Mouse (Mus musculus) olfactory bulb, adult 2 months (tissue): ENCODE results near the gene Ccdc54. TPM values are rescaled to one million over a fixed set of nuclear protein-coding genes. Genes with fewer than 3 reads are reported as not detected.

ENCODE experiments used
- H3K27ac ChIP-seq: fragments of 200-500 bp; 2 replicates; pipeline ENCODE4 v1.5.1; 2012; ENCODE audit warnings: low read depth, low read length; ENCODE audit not compliant: insufficient read depth
- H3K4me1 ChIP-seq: fragments of 200-500 bp; 2 replicates; pipeline ENCODE4 v1.6.1; 2012; ENCODE audit warnings: low read length; ENCODE audit not compliant: control insufficient read depth, insufficient read depth
- H3K4me3 ChIP-seq: fragments of 200-500 bp; 2 replicates; pipeline ENCODE4 v1.5.1; 2012; ENCODE audit warnings: mild to moderate bottlenecking, low read depth, low read length, moderate library complexity; ENCODE audit not compliant: insufficient read depth
- CTCF ChIP-seq: fragments of 200-500 bp; IDR thresholded peaks from 2 replicates; pipeline ENCODE4 v1.5.1; 2012; ENCODE audit warnings: low read depth, mild to moderate bottlenecking, low read length, moderate library complexity; ENCODE audit not compliant: insufficient read depth
- POLR2A ChIP-seq: fragments of 200-500 bp; IDR thresholded peaks from 2 replicates; pipeline ENCODE4 v1.6.1; 2012; ENCODE audit warnings: mild to moderate bottlenecking, low read depth, low read length, moderate library complexity; ENCODE audit not compliant: insufficient read depth
- WGBS: fragments of 180-500 bp; shearing (Covaris S2); methylation state at CpG from one replicate; pipeline ENCODE4 v1.1.7; 2018; 5-methylcytosine and 5-hydroxymethylcytosine counted together
- polyA plus RNA-seq: library from polyadenylated mRNA; stranded (reverse); fragments of >200 nt; gene quantifications from 2 replicates; pipeline ENCODE4 v1.2.4, GENCODE M21; 2012; ENCODE audit warnings: low replicate concordance; ENCODE audit not compliant: missing spikeins, insufficient read depth, insufficient read length

The Ccdc54 gene
- not detected in 2 replicates for polyA plus RNA-seq

DNA sequence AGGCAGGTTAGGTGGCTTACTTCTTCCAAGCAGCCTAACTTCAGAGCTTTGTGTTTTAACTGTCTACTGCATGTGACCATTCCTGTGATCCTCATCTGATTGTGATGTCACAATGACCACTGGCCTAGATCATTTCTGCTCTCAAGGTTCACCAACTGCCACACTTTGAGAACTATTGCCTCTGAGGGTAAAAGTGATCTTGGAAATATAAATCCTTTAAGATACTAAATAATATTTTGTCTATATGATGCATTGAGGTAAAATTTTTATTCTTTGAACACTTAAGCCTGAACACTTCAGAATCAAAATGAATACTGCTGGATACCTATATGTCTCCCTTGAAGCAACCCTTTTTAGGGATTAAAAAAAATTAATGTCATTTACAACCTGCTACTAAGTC lies at the start of gene Ccdc54:
Ccdc54 (minus strand) TSS at position 101 of the 400 bp plus-strand sequence.
- Histone ChIP-seq H3K4me3 (no peak within 1 kb of the TSS), H3K4me1 (0 out of 2 replicates have a peak, but pooled peaks cover 2% of the 10 kb centered on the region), H3K27ac (no peak within 1 kb of the TSS)
- TF ChIP-seq CTCF: no peak
- no peak for TF ChIP-seq POLR2A

DNA sequence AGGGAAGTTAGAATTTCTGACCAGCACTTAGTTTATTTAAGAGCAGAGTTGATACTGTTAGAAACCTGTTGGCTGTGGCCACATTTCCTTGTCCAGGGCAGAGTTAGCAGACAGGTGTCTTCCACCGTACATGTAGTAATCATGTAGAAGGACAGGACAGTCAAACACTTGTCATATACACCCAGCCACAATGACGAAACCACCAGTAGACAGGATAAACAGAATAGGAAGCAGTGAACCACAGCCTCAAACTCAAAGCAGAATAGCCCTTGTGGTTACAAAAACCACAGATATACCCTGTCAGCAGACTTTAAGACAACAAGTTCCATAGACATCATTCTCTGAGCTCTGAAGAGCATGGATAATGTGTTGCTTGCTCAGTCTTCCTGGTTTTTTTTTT lies 41.6 kb upstream of the Ccdc54 start:
- TF ChIP-seq POLR2A (no peak), CTCF (no peak)
- no peaks in the 10 kb centered on the region for H3K4me1 ChIP-seq
- H3K27ac ChIP-seq: no peak overlapping the region
- no peak overlapping the region for H3K4me3 ChIP-seq
- WGBS: 96% methylated on average over 2 of the region's 2 CpGs

DNA sequence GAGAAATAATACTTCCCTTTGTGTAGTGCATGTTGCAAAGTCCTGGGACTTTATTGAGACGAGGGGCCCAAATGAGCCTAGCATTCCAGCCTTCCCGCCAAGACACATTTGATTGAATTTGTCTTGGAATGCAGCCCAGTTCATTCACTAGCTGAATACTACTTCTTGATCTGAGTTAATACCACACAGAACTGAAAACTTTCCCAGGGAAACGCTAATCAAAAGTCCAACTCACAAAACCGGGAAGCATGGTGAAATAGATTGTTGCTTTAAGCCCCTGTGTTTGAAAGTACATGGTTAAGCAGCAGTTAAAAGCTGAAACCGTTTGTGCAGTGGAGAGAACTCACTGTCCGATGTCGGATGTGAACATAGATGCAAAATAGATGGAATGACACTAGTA lies 24.6 kb upstream of the Ccdc54 start:
- 29% methylated on average over 7 of the region's 7 CpGs for WGBS
- Histone ChIP-seq H3K27ac (no peak overlapping the region), H3K4me3 (no peak overlapping the region), H3K4me1 (no peaks in the 10 kb centered on the region)
- TF ChIP-seq CTCF (no peak), POLR2A (no peak)

DNA sequence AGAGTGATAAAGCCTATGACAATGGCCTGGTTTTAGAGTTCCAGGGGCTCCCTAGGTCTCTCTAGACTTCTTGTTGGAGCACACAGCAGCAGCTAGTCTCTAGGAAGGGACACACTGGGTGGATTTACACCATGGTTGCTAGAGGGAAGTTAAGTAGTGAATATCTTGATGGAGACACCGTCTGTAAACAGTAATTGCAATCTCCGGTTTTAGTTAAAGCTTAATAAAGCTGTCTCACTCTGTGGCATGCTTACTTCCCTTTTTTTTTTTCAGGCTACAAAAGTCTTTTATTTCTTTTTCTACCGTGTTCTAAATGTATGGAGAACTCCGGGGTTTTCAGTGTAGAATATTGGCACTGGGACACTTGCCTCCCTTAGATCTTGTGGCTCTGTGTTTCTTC lies 22.0 kb upstream of the Ccdc54 start:
- TF ChIP-seq POLR2A (no peak), CTCF (no peak)

DNA sequence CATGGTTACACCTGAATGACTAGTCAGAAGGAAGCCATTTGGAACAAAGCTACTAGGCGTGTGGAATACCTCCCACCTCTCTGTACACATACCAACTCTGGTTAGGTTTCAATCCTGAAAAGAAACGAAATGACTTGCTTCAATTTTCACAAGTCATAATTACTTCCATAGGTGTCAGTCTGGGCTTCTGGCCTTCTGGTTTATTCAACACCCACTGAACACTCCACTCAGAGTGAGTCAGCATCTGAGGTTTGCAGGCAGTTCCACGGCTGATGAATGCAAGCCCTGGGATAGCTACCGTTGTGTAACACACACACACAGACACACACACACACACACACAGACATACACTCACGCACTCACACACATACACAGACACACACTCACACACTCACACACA lies 19.6 kb upstream of the Ccdc54 start:
- no peak for TF ChIP-seq CTCF
- TF ChIP-seq POLR2A: no peak
- WGBS: 67% methylated on average over 5 of the region's 5 CpGs
- H3K4me1 ChIP-seq: no peaks in the 10 kb centered on the region
- no peak overlapping the region for H3K27ac ChIP-seq
- H3K4me3 ChIP-seq: no peak overlapping the region

More for the DNA sequence above, 22.0 kb upstream of the Ccdc54 start:
- no peaks in the 10 kb centered on the region for H3K4me1 ChIP-seq
- no peak overlapping the region for H3K27ac ChIP-seq
- WGBS: 31% methylated on average over 4 of the region's 4 CpGs
- H3K4me3 ChIP-seq: no peak overlapping the region

DNA sequence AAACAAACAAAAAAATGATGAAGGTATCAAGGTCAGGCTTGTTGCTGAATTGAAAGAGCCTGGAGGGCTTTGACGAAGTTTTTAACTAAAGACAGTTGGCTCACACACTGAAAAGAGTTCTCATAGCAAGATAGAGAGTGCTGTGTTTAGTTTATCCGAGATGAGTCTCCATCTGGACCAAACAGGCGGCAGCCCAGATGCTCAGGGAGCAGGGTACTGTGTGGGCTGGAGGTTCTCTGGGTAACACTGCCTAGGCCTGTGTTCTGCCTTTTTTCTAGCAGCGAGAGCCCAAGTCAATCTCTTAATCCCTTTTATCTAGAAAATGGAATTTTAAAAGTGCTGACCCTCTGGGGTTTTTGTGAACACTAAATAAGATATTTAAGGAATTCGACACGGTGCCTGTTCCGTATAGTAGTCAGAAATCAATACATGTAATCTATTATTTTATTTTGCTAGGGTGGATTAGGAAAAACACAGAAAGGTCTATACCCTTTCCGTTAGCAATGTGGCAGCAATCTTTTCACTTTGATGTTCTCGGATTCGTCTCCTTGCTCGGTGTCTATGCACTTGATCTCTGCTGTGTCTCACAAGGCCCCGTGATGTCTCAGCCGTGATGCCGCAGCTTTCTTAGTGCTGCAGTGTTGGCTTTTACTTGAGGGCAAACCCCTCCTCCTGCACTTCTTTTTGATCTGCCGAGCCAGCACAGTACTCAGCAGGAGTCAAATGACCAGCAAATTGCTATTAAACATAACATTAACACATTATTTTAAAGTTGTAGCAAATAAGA lies 17.0 kb upstream of the Ccdc54 start:
- Histone ChIP-seq H3K4me3 (no peak overlapping the region), H3K27ac (no peak overlapping the region), H3K4me1 (no peaks in the 10 kb centered on the region)
- WGBS: 80% methylated on average over 15 of the region's 15 CpGs
- TF ChIP-seq CTCF: no peak
- TF ChIP-seq POLR2A: no peak

DNA sequence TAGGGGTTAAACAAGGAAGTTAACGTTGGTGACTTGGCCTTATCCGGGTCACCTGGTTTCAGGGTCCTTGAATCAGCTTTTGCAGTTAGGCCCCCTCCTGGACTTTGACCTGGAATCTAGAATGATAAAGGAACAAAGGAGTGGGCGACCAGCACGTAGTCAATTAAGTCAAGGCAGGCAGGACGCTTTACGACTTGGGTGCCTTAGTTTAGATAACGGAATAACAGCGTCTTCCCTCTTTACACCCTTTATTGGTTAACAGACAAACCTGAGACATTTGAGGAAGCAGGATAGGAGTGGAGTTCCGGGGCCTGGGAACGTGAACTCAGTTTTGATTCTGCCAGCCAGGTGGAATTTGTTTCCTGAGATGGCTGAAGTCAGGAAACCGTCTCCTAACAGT lies 13.9 kb upstream of the Ccdc54 start:
- TF ChIP-seq CTCF (no peak), POLR2A (no peak)
- Histone ChIP-seq H3K4me1 (no peaks in the 10 kb centered on the region), H3K4me3 (no peak overlapping the region), H3K27ac (no peak overlapping the region)
- 89% methylated on average over 11 of the region's 11 CpGs for WGBS

DNA sequence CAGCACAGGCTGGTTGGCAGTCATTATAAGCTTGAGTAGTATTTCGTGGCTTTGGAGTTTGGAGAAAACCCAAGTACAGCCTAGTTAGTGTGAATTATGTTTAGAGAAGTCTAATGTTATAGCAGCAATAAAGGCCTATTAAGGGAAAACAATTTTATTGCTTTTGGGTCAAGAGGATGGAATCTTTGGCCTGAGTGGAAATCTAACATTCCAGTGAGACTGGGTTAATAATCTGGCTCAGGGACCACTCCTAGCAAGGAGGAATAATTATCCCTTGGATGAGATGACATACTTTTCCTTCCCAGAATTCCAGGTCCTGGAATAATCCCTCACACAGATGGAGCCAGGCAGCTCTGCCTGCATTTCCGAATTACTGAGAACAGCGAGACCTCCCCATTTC lies 11.0 kb upstream of the Ccdc54 start:
- Histone ChIP-seq H3K4me3 (no peak overlapping the region), H3K4me1 (no peaks in the 10 kb centered on the region), H3K27ac (no peak overlapping the region)
- WGBS: 84% methylated on average over 3 of the region's 3 CpGs
- no peak for TF ChIP-seq CTCF
- TF ChIP-seq POLR2A: no peak

DNA sequence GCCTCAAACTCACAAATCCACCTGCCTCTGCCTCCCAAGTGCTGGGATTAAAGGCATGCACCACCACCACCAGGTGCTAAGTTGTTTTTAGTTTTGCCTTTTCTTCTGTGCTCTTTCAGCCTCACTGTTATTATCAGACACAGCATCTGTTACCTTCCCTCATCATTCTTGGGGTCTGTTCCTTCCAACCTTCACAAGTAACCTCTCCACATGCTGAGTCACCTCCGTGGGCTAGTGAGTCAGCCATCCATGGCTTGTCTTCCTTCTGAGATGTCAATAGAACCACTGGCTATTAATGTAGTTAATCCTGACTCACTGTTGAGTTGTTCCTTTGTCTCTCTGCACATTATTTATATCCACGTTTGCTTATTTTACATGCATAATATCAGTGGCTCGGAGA lies 9.7 kb upstream of the Ccdc54 start:
- TF ChIP-seq POLR2A (no peak), CTCF (no peak)
- H3K4me3 ChIP-seq: no peak overlapping the region
- 46% methylated on average over 3 of the region's 3 CpGs for WGBS
- no peak overlapping the region for H3K27ac ChIP-seq
- H3K4me1 ChIP-seq: no peaks in the 10 kb centered on the region
